Mouse (Mus musculus) embryo, embryonic 11.5 days (tissue): ENCODE results near the gene Hspa5.
"Not testable (repeated sequence)": the region's sequence is repeated elsewhere in the genome, so short reads cannot be mapped to it uniquely, and the experiment has no call there.

ENCODE experiments used
- DNase-seq: peaks from one replicate; pipeline ENCODE4 v3.0.0-alpha.2; 2012; ENCODE audit warnings: low read depth, low spot score

Hspa5 gene

GRCm38 (mm10) chr2:34770951-34771350 lies 819 bp upstream of the Hspa5 start:
- DNase-seq, result no peak

- peak; percentile 39 for DNase-seq
Observed at GRCm38 (mm10) chr2:34772252-34773235, 774 bp downstream of the Hspa5 start.

- no peak for DNase-seq
Observed at GRCm38 (mm10) chr2:34773673-34774072, 1.9 kb downstream of the Hspa5 start.

GRCm38 (mm10) chr2:34774493-34774892 lies 2.7 kb downstream of the Hspa5 start:
- DNase-seq, result no peak

GRCm38 (mm10) chr2:34777237-34777868 lies 5.6 kb downstream of the Hspa5 start:
- DNase-seq, result no peak

- no peak for DNase-seq
Observed at GRCm38 (mm10) chr2:34783064-34784020, 11.6 kb downstream of the Hspa5 start.

GRCm38 (mm10) chr2:34784085-34784484 lies 12.3 kb downstream of the Hspa5 start:
- DNase-seq, result no peak

- no peak for DNase-seq
Observed at GRCm38 (mm10) chr2:34790282-34790681, 18.5 kb downstream of the Hspa5 start.

- not testable (repeated sequence) for DNase-seq
Observed at GRCm38 (mm10) chr2:34792543-34792942, 20.8 kb downstream of the Hspa5 start.

GRCm38 (mm10) chr2:34794511-34794910 lies 22.7 kb downstream of the Hspa5 start:
- DNase-seq, result no peak

- DNase-seq, result no peak
Observed at GRCm38 (mm10) chr2:34795426-34795825, 23.7 kb downstream of the Hspa5 start.

GRCm38 (mm10) chr2:34799357-34800256 lies 27.8 kb downstream of the Hspa5 start, which contains the start of gene Rabepk:
TSS of gene Rabepk (minus strand) at chr2:34799912.
- peak; percentile 65 for DNase-seq

GRCm38 (mm10) chr2:34800371-34800770 lies 28.6 kb downstream of the Hspa5 start:
- DNase-seq, result no peak

GRCm38 (mm10) chr2:34801516-34802482 lies 30.0 kb downstream of the Hspa5 start:
- DNase-seq, result peak; percentile 98

- not testable (repeated sequence) for DNase-seq
Observed at GRCm38 (mm10) chr2:34802565-34803245, 30.9 kb downstream of the Hspa5 start.

- DNase-seq, result no peak
Observed at GRCm38 (mm10) chr2:34803746-34804145, 32.0 kb downstream of the Hspa5 start.

GRCm38 (mm10) chr2:34804172-34804571 lies 32.4 kb downstream of the Hspa5 start:
- no peak for DNase-seq

GRCm38 (mm10) chr2:34804815-34805214 lies 33.0 kb downstream of the Hspa5 start:
- no peak for DNase-seq
